Mouse (Mus musculus): ENCODE measurements around the gene Ccdc171.
"Not testable (repeated sequence)": the region's sequence is repeated elsewhere in the genome, so short reads cannot be mapped to it uniquely, and the experiment has no call there.

The Ccdc171 gene

DNA sequence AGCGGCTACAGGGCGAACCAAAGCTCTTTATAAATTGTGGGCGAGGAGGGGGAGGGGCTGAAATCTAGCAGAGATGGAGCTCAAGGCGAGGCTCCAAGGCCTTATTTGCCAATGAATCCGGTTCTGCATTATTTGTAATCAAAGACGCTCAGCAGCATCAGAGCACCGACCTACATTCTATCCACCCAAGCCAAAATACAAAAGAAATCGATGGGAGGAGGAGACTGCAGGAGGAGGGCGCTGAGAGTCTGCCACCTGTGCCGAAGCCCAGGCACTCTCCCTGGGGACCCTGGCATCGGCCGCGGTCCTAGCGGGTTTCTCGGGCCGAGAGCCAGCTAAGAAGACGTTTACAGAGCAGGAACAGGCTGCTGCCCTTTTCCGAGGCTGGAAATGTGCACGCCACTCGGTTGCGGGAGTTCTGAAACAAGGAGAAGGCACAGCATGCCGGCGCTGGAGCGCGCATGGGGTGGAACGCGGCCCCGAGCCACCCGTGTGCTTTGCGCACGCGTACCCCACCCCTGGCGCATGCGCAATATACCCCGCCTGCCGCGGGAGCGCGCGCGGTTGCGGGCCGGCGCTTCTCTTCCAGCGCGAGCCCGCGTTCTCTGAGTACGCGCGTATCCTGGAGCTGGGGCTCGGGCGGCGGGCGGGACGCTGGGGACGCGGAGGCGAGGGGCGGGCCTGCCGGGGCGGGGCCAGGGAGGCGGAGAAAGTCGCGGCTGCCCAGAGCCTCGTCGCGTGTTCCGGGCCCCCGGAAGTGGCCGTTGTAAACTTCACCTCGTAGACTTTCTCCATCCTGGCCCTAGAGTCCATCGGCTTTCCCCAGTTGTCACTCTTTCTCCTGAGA lies at the start of gene Ccdc171:
Gene Ccdc171, plus strand, starts transcription at position 703 of the 847 bp plus-strand sequence.
- DNase-seq, result peak; percentile 93

- DNase-seq, result no peak
These were observed 40.1 kb upstream of the Ccdc171 start for GRCm38 (mm10) chr4:83485250-83485649.

GRCm38 (mm10) chr4:83485735-83486116 lies 39.6 kb upstream of the Ccdc171 start:
- peak; percentile 88 for DNase-seq

DNA sequence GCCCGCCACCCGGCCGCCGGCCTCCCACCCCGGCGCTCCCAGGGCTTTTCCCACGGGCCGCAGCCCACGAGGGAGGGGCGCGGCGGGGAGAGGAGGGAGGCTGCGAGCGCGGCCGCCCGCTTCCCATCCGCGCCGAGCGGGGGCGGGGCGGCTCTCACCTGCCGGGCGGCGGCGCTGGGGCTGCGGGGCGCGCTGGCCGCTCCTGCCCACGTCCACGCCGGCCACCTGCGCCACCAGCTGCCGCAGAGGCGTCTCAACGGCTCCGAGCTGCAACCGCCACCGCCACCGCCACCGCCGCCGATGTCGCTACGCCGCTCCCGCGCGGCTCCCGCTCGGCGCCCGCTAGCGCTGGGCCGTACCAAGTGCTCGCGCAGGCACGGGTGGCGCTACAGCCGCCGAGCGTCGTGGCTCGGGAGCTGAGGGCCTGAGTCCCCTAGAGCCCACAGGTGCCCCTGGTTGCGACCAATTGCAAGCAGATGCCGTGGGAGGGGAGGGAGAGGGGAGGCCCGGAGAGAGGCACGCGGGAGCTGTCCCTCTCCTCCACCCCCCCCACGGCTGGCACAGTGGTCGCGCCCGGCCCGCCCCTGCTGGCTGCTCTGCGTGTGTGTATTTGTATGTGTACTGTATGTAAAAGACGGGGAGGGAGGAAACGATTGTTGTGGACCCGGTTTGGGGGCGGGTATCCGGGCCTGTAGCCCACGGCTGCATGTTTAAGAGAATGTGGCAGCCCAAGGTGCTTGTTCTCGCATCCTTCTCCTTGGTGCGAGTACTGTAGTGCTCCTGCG lies 39.0 kb upstream of the Ccdc171 start, which contains the start of gene Psip1:
Gene Psip1, minus strand, starts transcription at position 343 of the 785 bp plus-strand sequence.
- DNase-seq, result peak; percentile 94

DNA sequence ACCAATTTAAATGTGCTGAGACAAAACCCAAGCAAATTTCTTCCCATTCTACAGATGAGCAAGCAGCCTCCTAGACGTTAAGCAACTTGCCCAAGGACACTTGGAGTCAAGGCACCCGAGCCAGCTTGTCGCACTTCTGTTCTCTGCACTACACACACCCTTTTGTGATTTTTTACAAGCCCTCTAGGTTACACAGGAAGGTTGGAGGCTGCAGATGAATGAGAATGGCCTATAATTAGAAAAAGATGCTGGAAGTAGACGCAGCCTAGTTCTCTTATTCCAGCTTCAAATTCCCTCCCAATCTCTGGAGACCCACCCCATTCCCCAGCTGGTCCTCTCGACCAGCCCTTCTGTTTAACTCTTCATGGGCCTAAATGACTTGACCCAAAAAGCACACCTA lies 36.2 kb upstream of the Ccdc171 start:
- DNase-seq, result no peak

GRCm38 (mm10) chr4:83493112-83493511 lies 32.2 kb upstream of the Ccdc171 start:
- DNase-seq, result no peak

GRCm38 (mm10) chr4:83497013-83497412 lies 28.3 kb upstream of the Ccdc171 start:
- not testable (repeated sequence) for DNase-seq

DNA sequence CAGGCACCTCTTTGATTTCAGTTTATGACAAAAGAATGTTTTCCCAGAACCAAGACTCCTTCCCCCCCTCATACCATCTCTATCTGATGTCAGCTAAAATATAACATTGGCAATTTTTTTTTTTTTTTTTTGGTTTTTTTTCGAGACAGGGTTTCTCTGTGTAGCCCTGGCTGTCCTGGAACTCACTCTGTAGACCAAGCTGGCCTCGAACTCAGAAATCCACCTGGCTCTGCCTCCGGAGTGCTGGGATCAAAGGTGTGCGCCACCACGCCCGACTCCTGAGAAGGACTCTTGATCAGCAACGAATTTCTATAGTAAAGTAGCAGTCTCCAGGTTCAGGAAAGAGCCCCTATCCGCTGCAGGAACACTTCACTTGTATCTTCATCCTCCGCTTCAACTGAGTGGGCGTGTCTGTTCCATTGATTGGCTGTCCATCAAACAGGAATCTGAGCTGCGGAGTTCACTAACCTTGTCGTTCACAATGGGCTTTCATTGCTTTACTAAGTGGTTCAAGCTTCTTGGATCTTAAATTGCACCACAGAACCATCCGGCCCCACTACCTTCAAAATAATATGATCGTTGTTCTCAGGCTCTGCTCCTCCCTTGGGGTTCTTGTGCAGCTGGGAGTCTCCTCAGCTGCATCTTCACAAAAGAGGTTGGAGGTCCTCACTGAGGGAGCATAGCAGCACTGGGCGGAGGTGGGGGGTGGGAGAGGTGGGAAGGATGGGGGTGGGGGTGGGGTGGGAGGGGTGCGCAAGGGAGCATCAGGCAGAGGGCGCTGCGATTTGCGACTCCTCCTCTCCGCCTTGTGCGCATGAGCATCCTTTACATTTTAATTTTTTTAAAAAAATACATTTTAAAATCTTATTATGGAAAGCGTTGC lies 24.9 kb upstream of the Ccdc171 start:
- peak; percentile 42 for DNase-seq

- DNase-seq, result no peak
These were observed 24.3 kb upstream of the Ccdc171 start for GRCm38 (mm10) chr4:83501037-83501430.

DNA sequence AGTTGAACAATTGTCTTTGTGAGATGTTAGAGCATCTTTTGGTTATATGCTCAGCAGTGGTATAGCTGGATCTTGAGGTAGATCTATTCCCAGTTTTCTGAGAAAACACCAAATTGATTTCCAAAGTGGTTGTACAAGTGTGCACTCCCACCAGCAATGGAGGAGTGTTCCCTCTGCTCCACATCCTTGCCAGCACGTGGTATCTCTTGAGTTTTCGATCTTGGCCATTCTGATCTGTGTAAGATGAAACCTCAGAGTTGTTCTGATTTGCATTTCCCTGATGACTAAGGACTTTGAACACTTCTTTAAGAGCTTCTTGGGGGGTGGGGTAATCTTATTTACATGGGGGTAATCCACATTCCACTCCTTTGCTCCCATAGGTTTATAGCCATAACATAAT lies 15.7 kb upstream of the Ccdc171 start:
- DNase-seq, result no peak

GRCm38 (mm10) chr4:83511083-83511482 lies 14.3 kb upstream of the Ccdc171 start:
- no peak for DNase-seq

DNA sequence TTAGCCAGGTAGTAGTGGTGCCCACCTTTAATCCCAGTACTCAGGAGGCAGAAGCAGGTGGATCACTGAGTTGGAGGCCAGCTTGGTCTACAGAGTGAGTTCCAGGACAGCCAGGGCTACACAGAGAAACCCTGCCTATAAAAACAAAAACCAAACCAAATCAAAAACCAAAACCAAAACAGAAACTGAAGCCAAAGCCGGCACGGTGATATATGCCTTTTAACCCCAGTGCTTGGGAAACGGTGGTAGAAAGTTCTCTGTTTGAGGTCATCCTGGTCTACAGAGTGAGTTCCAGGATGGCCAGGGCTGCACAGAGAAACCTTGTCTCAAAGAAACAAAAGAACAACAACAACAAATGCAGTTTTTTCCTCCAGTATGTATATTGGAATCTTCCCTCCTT lies 13.1 kb upstream of the Ccdc171 start:
- no peak for DNase-seq

GRCm38 (mm10) chr4:83512644-83513043 lies 12.7 kb upstream of the Ccdc171 start:
- DNase-seq, result no peak

DNA sequence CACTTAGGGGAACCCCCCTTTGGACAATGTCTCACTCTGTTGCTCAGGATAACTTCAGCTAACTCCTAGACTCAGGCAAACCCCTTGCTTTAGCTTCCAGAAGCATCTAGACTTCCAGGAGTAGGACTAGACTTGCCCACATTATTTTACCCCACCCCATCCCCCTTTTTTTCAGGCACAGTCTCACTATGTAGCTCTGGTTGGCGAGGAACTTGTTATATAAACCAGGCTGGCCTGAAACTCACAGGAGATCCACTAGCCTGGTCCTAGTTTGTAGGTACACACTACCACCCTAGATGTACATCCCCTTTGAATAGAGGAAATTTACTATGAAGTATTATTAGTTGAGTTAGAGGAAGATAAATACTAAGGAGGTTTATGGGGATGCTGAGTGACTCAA lies 11.2 kb upstream of the Ccdc171 start:
- DNase-seq, result no peak

- DNase-seq, result no peak
These were observed 10.2 kb upstream of the Ccdc171 start for GRCm38 (mm10) chr4:83514976-83515669.

GRCm38 (mm10) chr4:83516144-83516543 lies 9.2 kb upstream of the Ccdc171 start:
- not testable (repeated sequence) for DNase-seq

GRCm38 (mm10) chr4:83519148-83519547 lies 6.2 kb upstream of the Ccdc171 start:
- DNase-seq, result no peak

GRCm38 (mm10) chr4:83519807-83520206 lies 5.5 kb upstream of the Ccdc171 start:
- DNase-seq, result no peak

DNA sequence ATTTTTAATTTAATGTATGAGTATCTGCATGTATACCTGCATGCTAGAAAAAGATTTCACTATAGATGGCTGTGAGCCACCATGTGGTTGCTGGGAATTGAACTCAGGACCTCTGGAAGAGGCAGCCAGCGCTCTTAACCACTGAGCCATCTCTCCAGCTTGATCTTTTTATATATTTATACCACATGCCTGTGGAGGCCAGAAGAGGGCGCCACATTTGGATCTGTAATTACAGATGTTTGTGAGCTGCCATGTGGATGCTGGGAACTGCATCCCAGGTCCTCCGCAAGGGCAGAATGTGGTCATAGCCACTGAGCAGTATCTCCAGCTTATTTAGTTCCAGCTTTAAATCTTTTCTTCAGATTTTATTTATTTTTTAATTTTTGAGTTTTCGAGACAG lies 5.0 kb upstream of the Ccdc171 start:
- no peak for DNase-seq

GRCm38 (mm10) chr4:83522066-83522465 lies 3.3 kb upstream of the Ccdc171 start:
- no peak for DNase-seq

DNA sequence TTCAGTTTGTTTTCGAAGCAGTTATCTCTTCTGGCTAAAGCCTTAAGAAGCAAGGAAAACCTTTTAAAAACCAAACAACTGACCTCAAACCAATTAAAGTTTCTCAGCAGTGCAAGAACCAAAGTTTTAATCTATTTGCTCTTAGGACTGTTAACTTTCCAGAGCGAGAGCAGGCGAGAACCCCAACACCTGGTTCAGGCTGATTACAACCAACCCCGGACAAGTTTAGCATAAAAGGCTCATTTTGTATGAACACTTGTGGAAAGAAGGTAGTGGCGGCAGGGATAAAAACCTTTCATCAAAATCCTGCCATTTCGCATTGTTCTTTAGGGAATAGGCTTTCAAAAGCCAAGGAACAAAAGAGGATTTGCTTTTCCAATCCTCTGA lies 896 bp upstream of the Ccdc171 start:
- no peak for DNase-seq

DNA sequence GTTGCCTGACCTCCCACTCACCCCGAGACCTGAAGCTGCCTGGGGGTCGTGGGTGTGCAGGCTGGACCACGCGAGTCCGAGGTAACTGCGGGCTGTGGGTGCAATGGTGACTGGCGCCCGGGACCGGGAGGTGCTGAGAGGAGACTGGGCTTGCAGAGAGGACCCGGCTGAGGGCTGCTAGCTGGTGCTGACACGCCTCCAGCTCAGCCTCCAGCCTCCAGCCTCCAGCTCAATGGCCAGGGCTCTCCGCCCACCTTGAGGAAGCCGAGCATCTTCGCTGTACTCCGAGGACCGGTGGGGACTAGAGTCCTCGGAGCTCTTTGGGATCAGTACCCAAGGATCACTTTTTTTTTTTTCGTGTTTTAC lies 328 bp downstream of the Ccdc171 start:
- no peak for DNase-seq
